ENCODE assay signal across 8 mouse cellular contexts in the genomic region with DNA sequence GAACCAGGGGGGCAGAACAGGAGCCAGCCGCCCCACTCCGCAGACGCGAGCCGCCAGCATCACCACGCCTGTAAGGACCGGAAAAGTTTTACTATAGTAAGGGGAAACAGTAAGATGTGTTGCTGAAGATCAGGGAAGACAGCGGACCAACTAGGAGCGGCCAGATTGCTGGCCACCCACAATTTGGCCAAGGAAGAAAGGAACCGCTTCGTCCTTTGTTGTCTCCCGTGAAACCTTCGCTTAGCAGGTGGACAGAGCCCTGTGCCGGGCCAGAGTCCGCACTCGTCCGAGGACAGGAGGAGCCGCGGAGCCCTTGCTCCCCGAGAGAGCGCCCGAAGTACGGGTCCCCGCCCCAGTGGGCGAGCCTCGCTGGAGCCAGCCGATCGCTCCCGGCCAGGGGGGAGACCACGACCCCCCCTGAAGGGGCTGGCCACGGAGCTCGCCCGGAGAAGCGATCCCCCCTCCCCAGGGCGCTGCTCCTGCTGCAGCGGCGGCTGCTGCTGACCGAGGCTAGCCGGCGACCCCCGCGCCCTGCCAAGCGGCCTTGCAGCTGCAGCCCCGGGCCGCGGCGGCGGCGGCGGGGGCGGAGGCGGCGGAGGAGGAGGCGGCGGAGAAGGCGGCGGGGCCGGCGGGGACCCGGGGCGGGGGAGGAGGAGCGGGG. TPM values are rescaled to one million over a fixed set of nuclear protein-coding genes. Genes with fewer than 3 reads are reported as not detected.
DNase-seq lines count a peak whose midpoint lies in the region; ATAC-seq and TF ChIP-seq lines count a peak whose summit lies in the region.

No protein-coding gene starts in this region.

- intact Hi-C loops in left cerebral cortex, postnatal 25 days (cut with DNase I) = loop anchor here (5.0 to 10.0 kb wide), 3 partner anchors 1024 to 1819 kb away; no protein-coding TSS in a partner anchor

- no peaks in the 10 kb centered on the region for H3K27me3 ChIP-seq in forebrain, embryonic 15.5 days

- H3K4me2 ChIP-seq in forebrain, embryonic 15.5 days (replicated peaks) = peak overlapping the region; percentile 54

- TF ChIP-seq POLR2A in cortical plate, adult 2 months (IDR thresholded peaks at IDR 0.05; ENCODE audit: extremely low read depth, insufficient read depth, low read length) = no peak
- no peak for TF ChIP-seq POLR2A in olfactory bulb, adult 2 months (IDR thresholded peaks at IDR 0.05; ENCODE audit: insufficient read depth, low read depth, low read length)

- no peaks in the 10 kb centered on the region for H3K9me3 ChIP-seq in forebrain, embryonic 15.5 days

- ATAC-seq in forebrain, embryonic 15.5 days (replicated peaks) = no peak

- peak; percentile 42 to 45 for DNase-seq in left cerebral cortex, postnatal 25 days (ENCODE audit: low spot score in 2 of 2)
- DNase-seq in left cerebral cortex, adult 11 months (ENCODE audit: low spot score) = no peak
- DNase-seq in kidney, postnatal 4 days = peak; percentile 49 to 64
- no peak for DNase-seq in adrenal gland, postnatal 14 days
- DNase-seq in layer of hippocampus, postnatal 14 days (ENCODE audit: low spot score in 2 of 2) = no peak

- peak overlapping the region; percentile 94 for H3K9ac ChIP-seq in forebrain, embryonic 15.5 days (replicated peaks)

- WGBS in forebrain, embryonic 15.5 days = under 1% methylated on average over 42 of the region's 62 CpGs
- WGBS in olfactory bulb, adult 2 months = 8% methylated on average over 53 of the region's 62 CpGs

- peak overlapping the region; percentile 80 for H3K27ac ChIP-seq in cortical plate, adult 2 months (ENCODE audit: insufficient read depth, low read length)
- H3K27ac ChIP-seq in forebrain, embryonic 15.5 days (replicated peaks) = peak overlapping the region; percentile 100
- H3K27ac ChIP-seq in olfactory bulb, adult 2 months (ENCODE audit: insufficient read depth, low read depth, low read length) = peak overlapping the region; percentile 77

- no peaks in the 10 kb centered on the region for H3K36me3 ChIP-seq in forebrain, embryonic 15.5 days

- H3K4me1 ChIP-seq in cortical plate, adult 2 months (ENCODE audit: control insufficient read depth, insufficient read depth, low read length) = no peaks in the 10 kb centered on the region; the same call in 1 of the 2 replicates
- no peaks in the 10 kb centered on the region; the same call in 1 of the 2 replicates for H3K4me1 ChIP-seq in forebrain, embryonic 15.5 days
- peaks cover 32% of the 10 kb centered on the region for H3K4me1 ChIP-seq in olfactory bulb, adult 2 months (ENCODE audit: control insufficient read depth, insufficient read depth, low read length)

- TF ChIP-seq CTCF in cortical plate, adult 2 months (IDR thresholded peaks at IDR 0.05; ENCODE audit: extremely low read depth, insufficient read depth, low read length) = no peak
- no peak for TF ChIP-seq CTCF in olfactory bulb, adult 2 months (IDR thresholded peaks at IDR 0.05; ENCODE audit: insufficient read depth, low read depth, low read length)

- H3K4me3 ChIP-seq in cortical plate, adult 2 months (ENCODE audit: insufficient read depth, low read length) = peak overlapping the region; percentile 93
- H3K4me3 ChIP-seq in forebrain, embryonic 15.5 days = peak overlapping the region; percentile 94
- H3K4me3 ChIP-seq in olfactory bulb, adult 2 months (ENCODE audit: insufficient read depth, low read depth, low read length) = peak overlapping the region; percentile 60

RNA-seq across cellular contexts. Expression of gene Pou3f3, which starts 0.9 kb away (rescaled TPM):
- total RNA-seq in left cerebral cortex, postnatal 25 days (2021) = 10 to 100 TPM; 57.6 to 59.5 TPM
- 37.5 and 39.1 TPM in 2 replicates for polyA plus RNA-seq in cortical plate, adult 2 months (2012; rRNA removed)
- polyA plus RNA-seq in forebrain, embryonic 15.5 days (2015; fragmentation: Nextera tagmentation; extraction: Ambion mirVana) = 49.1 and 52.0 TPM in 2 replicates
- polyA plus RNA-seq in olfactory bulb, adult 2 months (2012; ENCODE audit: insufficient read depth, insufficient read length, low replicate concordance, missing spikeins) = not detected in 2 replicates
- 0.04 and 0.08 TPM in 2 replicates for total RNA-seq in adrenal gland, postnatal 14 days (2021)
- 10 to 100 TPM; 53.2 to 54.3 TPM for total RNA-seq in layer of hippocampus, postnatal 14 days (2021)

Comparison
In these comparisons a context has a peak if more than half of its experiments do, and no peak if none do; other contexts are left out.
1. DNase-seq: peak in left cerebral cortex, postnatal 25 days (2 of 2) and kidney, postnatal 4 days (2 of 2); none in left cerebral cortex, adult 11 months (single experiment), adrenal gland, postnatal 14 days (single experiment) and layer of hippocampus, postnatal 14 days (0 of 2).
2. RNA of gene Pou3f3, which starts 0.9 kb away (total RNA-seq): 57.6 to 59.5 TPM in left cerebral cortex, postnatal 25 days and 53.2 to 54.3 TPM in layer of hippocampus, postnatal 14 days; 0.04 to 0.08 TPM in adrenal gland, postnatal 14 days; every median in the first group is over 10 times any median in the second.
3. Peak in every context shown above with its lines, with median percentiles within 50 percentile points of each other: H3K27ac ChIP-seq and H3K4me3 ChIP-seq.